In the genomic region with DNA sequence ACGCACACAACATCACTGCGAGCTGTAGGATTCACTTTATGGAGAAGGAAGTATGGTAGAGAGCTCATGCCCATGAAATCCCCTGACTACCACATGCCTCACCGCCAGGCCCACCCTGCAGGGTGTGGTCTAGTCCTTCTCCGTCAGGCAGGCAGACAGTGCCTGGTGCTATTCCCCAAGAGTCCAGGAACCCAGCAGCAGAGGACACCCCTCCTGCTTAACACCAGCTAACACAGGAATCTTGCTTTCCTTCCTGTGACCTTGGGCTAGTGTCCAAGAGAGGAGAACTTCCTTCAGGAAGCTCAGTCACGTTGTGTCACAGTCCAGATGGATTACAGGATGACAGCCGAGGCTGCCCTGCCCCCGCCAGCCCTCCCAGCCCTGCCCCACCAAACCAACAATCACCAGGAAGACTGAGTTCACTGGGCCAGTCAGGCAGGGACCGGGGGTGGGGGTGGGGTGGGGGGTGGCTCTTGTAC, we compare ENCODE assay signal across 10 mouse cellular contexts. TPM values are rescaled to one million over a fixed set of nuclear protein-coding genes. Genes with fewer than 3 reads are reported as not detected.
A peak's percentile ranks its signal among the peaks of the same experiment; 100 is the strongest.
DNase-seq lines count a peak whose midpoint lies in the region; ATAC-seq and TF ChIP-seq lines count a peak whose summit lies in the region.
"Had no signal": no experiment of that assay in that cellular context is flagged by ENCODE, and none has a peak within 500 bp of the region (broad histone marks: within the 10 kb centered on the region; RNA-seq: fewer than 3 reads in every experiment).

No protein-coding gene starts in this region.

- ATAC-seq in megakaryocyte, adult 5-6 weeks (ENCODE audit: poor library complexity, severe bottlenecking), result no peak
- ATAC-seq in stomach, embryonic 16.5 days (ENCODE audit: insufficient read depth, low FRiP score), result peak; percentile 92
- no peak for ATAC-seq in megakaryocyte-erythroid progenitor cell, adult 5-6 weeks (replicated peaks; ENCODE audit: low FRiP score, low TSS enrichment, poor library complexity, severe bottlenecking)
- no peak for ATAC-seq in midbrain, embryonic 16.5 days

- 53% methylated on average over 8 of the region's 8 CpGs for WGBS in liver, adult 2 months
- WGBS in stomach, embryonic 16.5 days, result 28% methylated on average over 8 of the region's 8 CpGs
- WGBS in midbrain, embryonic 16.5 days, result 73% methylated on average over 8 of the region's 8 CpGs

- TF ChIP-seq POLR2A in liver, adult 2 months (IDR thresholded peaks at IDR 0.05; ENCODE audit: extremely low read depth, insufficient read depth, low read length), result no peak

- no peaks in the 10 kb centered on the region for H3K79me2 ChIP-seq in liver, adult 2 months (ENCODE audit: control insufficient read depth, insufficient read depth, low read length)

- H3K27me3 ChIP-seq in megakaryocyte, embryonic 14.5 days (replicated peaks), result peaks cover 49% of the 10 kb centered on the region
- no peaks in the 10 kb centered on the region for H3K27me3 ChIP-seq in liver, adult 2 months (ENCODE audit: control insufficient read depth, insufficient read depth, low read length)
- no peaks in the 10 kb centered on the region for H3K27me3 ChIP-seq in stomach, embryonic 16.5 days (ENCODE audit: control insufficient read depth, insufficient read depth, low read length)
- H3K27me3 ChIP-seq in midbrain, embryonic 16.5 days (ENCODE audit: control insufficient read depth, insufficient read depth, low read depth, low read length), result no peaks in the 10 kb centered on the region
- H3K27me3 ChIP-seq: neural tube, embryonic 13.5 days had no signal

- 0 out of 2 replicates have a peak overlapping the region, but pooled peaks have one; percentile 3 for H3K4me2 ChIP-seq in stomach, embryonic 16.5 days (ENCODE audit: low read depth, low read length)
- H3K4me2 ChIP-seq in midbrain, embryonic 16.5 days (ENCODE audit: low read length), result no peak overlapping the region
- H3K4me2 ChIP-seq: neural tube, embryonic 13.5 days had no signal

- peak; percentile 59 for DNase-seq in heart, postnatal 25 days (ENCODE audit: low spot score)
- peak; percentile 36 for DNase-seq in liver, adult 2 months (ENCODE audit: extremely low read depth, low read depth, low spot score)
- DNase-seq in B cell, adult 2 months, result no peak

- no peaks in the 10 kb centered on the region for H3K36me3 ChIP-seq in megakaryocyte, embryonic 14.5 days (replicated peaks; ENCODE audit: low read length)
- H3K36me3 ChIP-seq in liver, adult 2 months (ENCODE audit: control insufficient read depth, insufficient read depth, low read length), result no peaks in the 10 kb centered on the region
- no peaks in the 10 kb centered on the region for H3K36me3 ChIP-seq in stomach, embryonic 16.5 days (ENCODE audit: control insufficient read depth, insufficient read depth, low read length)
- H3K36me3 ChIP-seq in midbrain, embryonic 16.5 days (ENCODE audit: control insufficient read depth, insufficient read depth, low read length), result no peaks in the 10 kb centered on the region
- H3K36me3 ChIP-seq: G1E; neural tube, embryonic 13.5 days had no signal

- H3K4me3 ChIP-seq in megakaryocyte, embryonic 14.5 days (replicated peaks), result peak overlapping the region; percentile 53
- no peak overlapping the region for H3K4me3 ChIP-seq in liver, adult 2 months (ENCODE audit: insufficient read depth, low read depth, low read length)
- H3K4me3 ChIP-seq in stomach, embryonic 16.5 days (replicated peaks; ENCODE audit: low read length), result no peak overlapping the region
- no peak overlapping the region for H3K4me3 ChIP-seq in midbrain, embryonic 16.5 days (ENCODE audit: low read depth, low read length)
- H3K4me3 ChIP-seq: neural tube, embryonic 13.5 days had no signal

- no peak overlapping the region for H3K27ac ChIP-seq in liver, adult 2 months (replicated peaks; ENCODE audit: insufficient read depth, low read depth, low read length)
- H3K27ac ChIP-seq in stomach, embryonic 16.5 days (ENCODE audit: low read length), result peak overlapping the region; percentile 65
- no peak overlapping the region for H3K27ac ChIP-seq in midbrain, embryonic 16.5 days (ENCODE audit: low read length)
- H3K27ac ChIP-seq: neural tube, embryonic 13.5 days had no signal

- intact Hi-C loops in heart, postnatal 25 days (cut with DNase I), result no loop called here

- TF ChIP-seq CTCF in liver, adult 2 months (IDR thresholded peaks at IDR 0.05; ENCODE audit: low read depth, low read length), result no peak

- H3K4me1 ChIP-seq in megakaryocyte, embryonic 14.5 days, result peaks cover 29% of the 10 kb centered on the region
- H3K4me1 ChIP-seq in liver, adult 2 months (ENCODE audit: control insufficient read depth, insufficient read depth, low read length), result peaks cover 2% of the 10 kb centered on the region; the same call in 1 of the 2 replicates
- peaks cover 4% of the 10 kb centered on the region for H3K4me1 ChIP-seq in stomach, embryonic 16.5 days (ENCODE audit: control insufficient read depth, insufficient read depth, low read length)
- no peaks in the 10 kb centered on the region for H3K4me1 ChIP-seq in midbrain, embryonic 16.5 days (ENCODE audit: control insufficient read depth, insufficient read depth, low read length)
- H3K4me1 ChIP-seq: neural tube, embryonic 13.5 days had no signal

- H3K9ac ChIP-seq in liver, adult 2 months (ENCODE audit: low read depth, low read length), result no peak overlapping the region
- H3K9ac ChIP-seq in stomach, embryonic 16.5 days (ENCODE audit: low read length), result no peak overlapping the region
- no peak overlapping the region for H3K9ac ChIP-seq in midbrain, embryonic 16.5 days (ENCODE audit: low read depth, low read length)
- H3K9ac ChIP-seq: neural tube, embryonic 13.5 days had no signal

- peaks cover 6% of the 10 kb centered on the region for H3K9me3 ChIP-seq in megakaryocyte, embryonic 14.5 days
- 0 out of 2 replicates have a peak, but pooled peaks cover 3% of the 10 kb centered on the region for H3K9me3 ChIP-seq in stomach, embryonic 16.5 days (replicated peaks; ENCODE audit: control insufficient read depth, low read length)
- no peaks in the 10 kb centered on the region for H3K9me3 ChIP-seq in midbrain, embryonic 16.5 days (replicated peaks; ENCODE audit: control insufficient read depth, low read length, poor library complexity, severe bottlenecking)
- H3K9me3 ChIP-seq: G1E; neural tube, embryonic 13.5 days had no signal

RNA-seq across cellular contexts. Expression of a gene that starts 9.2 kb away (rescaled TPM):
- polyA plus RNA-seq in megakaryocyte, embryonic 14.5 days (2012; ENCODE audit: insufficient read depth, low replicate concordance), result 113 and 131 TPM in 2 replicates
- 22.0 and 24.6 TPM in 2 replicates for total RNA-seq in megakaryocyte, adult 5-6 weeks (2015)
- 12.4 and 14.2 TPM in 2 replicates for total RNA-seq in megakaryocyte, adult 5-6 weeks (2017)
- total RNA-seq in heart, postnatal 25 days (2021), result 10 to 100 TPM; 57.5 to 60.2 TPM
- 19.5 and 28.7 TPM in 2 replicates for total RNA-seq in liver, adult 2 months (2014; rRNA removed)
- polyA plus RNA-seq in liver, adult 2 months (2012; rRNA removed), result 96.3 and 122 TPM in 2 replicates
- polyA plus RNA-seq in stomach, embryonic 16.5 days (2015; fragmentation: Nextera tagmentation; extraction: Ambion mirVana), result 29.3 and 32.9 TPM in 2 replicates
- total RNA-seq in megakaryocyte-erythroid progenitor cell, adult 5-6 weeks (2014; fragmentation: Nextera tagmentation), result 7.9 and 11.5 TPM in 2 replicates
- 2.6 and 9.6 TPM in 2 replicates for total RNA-seq in megakaryocyte-erythroid progenitor cell, adult 5-6 weeks (2017)
- polyA plus RNA-seq in midbrain, embryonic 16.5 days (2015; fragmentation: Nextera tagmentation; extraction: Ambion mirVana), result 39.9 and 40.2 TPM in 2 replicates
- total RNA-seq: G1E had no signal
- polyA plus RNA-seq: G1E had no signal

RNA-seq across cellular contexts. Expression of a gene that starts 19.9 kb away (rescaled TPM):
- polyA plus RNA-seq in megakaryocyte, embryonic 14.5 days (2012; ENCODE audit: insufficient read depth, low replicate concordance), result not detected in 2 replicates
- not detected in 2 replicates for total RNA-seq in megakaryocyte, adult 5-6 weeks (2015)
- not detected in 2 replicates for total RNA-seq in megakaryocyte, adult 5-6 weeks (2017)
- not detected for total RNA-seq in heart, postnatal 25 days (2021)
- not detected in 2 replicates for total RNA-seq in liver, adult 2 months (2014; rRNA removed)
- not detected in 2 replicates for polyA plus RNA-seq in liver, adult 2 months (2012; rRNA removed)
- 1.4 and 1.6 TPM in 2 replicates for polyA plus RNA-seq in stomach, embryonic 16.5 days (2015; fragmentation: Nextera tagmentation; extraction: Ambion mirVana)
- not detected in 2 replicates for total RNA-seq in megakaryocyte-erythroid progenitor cell, adult 5-6 weeks (2014; fragmentation: Nextera tagmentation)
- total RNA-seq in megakaryocyte-erythroid progenitor cell, adult 5-6 weeks (2017), result not detected in 2 replicates
- polyA plus RNA-seq in midbrain, embryonic 16.5 days (2015; fragmentation: Nextera tagmentation; extraction: Ambion mirVana), result 4.9 and 7.0 TPM in 2 replicates
- total RNA-seq: G1E had no signal
- polyA plus RNA-seq: G1E; neural tube, embryonic 13.5 days had no signal

RNA-seq across cellular contexts. Expression of a gene that starts 30.1 kb away (rescaled TPM):
- polyA plus RNA-seq in megakaryocyte, embryonic 14.5 days (2012; ENCODE audit: insufficient read depth, low replicate concordance), result 38.6 and 61.4 TPM in 2 replicates
- 0.39 and 1.1 TPM in 2 replicates for total RNA-seq in megakaryocyte, adult 5-6 weeks (2015)
- 0.29 TPM in 1 of 2 replicates, not detected in the other for total RNA-seq in megakaryocyte, adult 5-6 weeks (2017)
- 1 to 10 TPM; 1.2 to 2.9 TPM for total RNA-seq in heart, postnatal 25 days (2021)
- total RNA-seq in liver, adult 2 months (2014; rRNA removed), result 1.0 and 1.2 TPM in 2 replicates
- 3.0 and 3.4 TPM in 2 replicates for polyA plus RNA-seq in liver, adult 2 months (2012; rRNA removed)
- polyA plus RNA-seq in stomach, embryonic 16.5 days (2015; fragmentation: Nextera tagmentation; extraction: Ambion mirVana), result 9.0 and 9.6 TPM in 2 replicates
- total RNA-seq in megakaryocyte-erythroid progenitor cell, adult 5-6 weeks (2014; fragmentation: Nextera tagmentation), result 0.27 TPM in 1 of 2 replicates, not detected in the other
- not detected in 2 replicates for total RNA-seq in megakaryocyte-erythroid progenitor cell, adult 5-6 weeks (2017)
- 2.0 and 2.1 TPM in 2 replicates for polyA plus RNA-seq in midbrain, embryonic 16.5 days (2015; fragmentation: Nextera tagmentation; extraction: Ambion mirVana)
- polyA plus RNA-seq: G1E had no signal

RNA-seq across cellular contexts. Expression of a gene that starts 55.6 kb away (rescaled TPM):
- 1.1 and 11.3 TPM in 2 replicates for polyA plus RNA-seq in megakaryocyte, embryonic 14.5 days (2012; ENCODE audit: insufficient read depth, low replicate concordance)
- total RNA-seq in megakaryocyte, adult 5-6 weeks (2015), result 42.7 and 43.7 TPM in 2 replicates
- total RNA-seq in megakaryocyte, adult 5-6 weeks (2017), result 81.0 and 109 TPM in 2 replicates
- 10 to 100 TPM; 41.7 to 48.7 TPM for total RNA-seq in heart, postnatal 25 days (2021)
- total RNA-seq in liver, adult 2 months (2014; rRNA removed), result 10.0 and 14.6 TPM in 2 replicates
- 28.9 and 29.1 TPM in 2 replicates for polyA plus RNA-seq in liver, adult 2 months (2012; rRNA removed)
- 11.2 and 12.8 TPM in 2 replicates for polyA plus RNA-seq in stomach, embryonic 16.5 days (2015; fragmentation: Nextera tagmentation; extraction: Ambion mirVana)
- total RNA-seq in megakaryocyte-erythroid progenitor cell, adult 5-6 weeks (2014; fragmentation: Nextera tagmentation), result 163 and 178 TPM in 2 replicates
- total RNA-seq in megakaryocyte-erythroid progenitor cell, adult 5-6 weeks (2017), result 102 and 149 TPM in 2 replicates
- 0.31 and 0.79 TPM in 2 replicates for polyA plus RNA-seq in midbrain, embryonic 16.5 days (2015; fragmentation: Nextera tagmentation; extraction: Ambion mirVana)

Comparison
In these comparisons a context has a peak if more than half of its experiments do, and no peak if none do; other contexts are left out.
1. DNase-seq: peak in heart, postnatal 25 days (single experiment) and liver, adult 2 months (single experiment); none in B cell, adult 2 months (0 of 2).